Mouse (Mus musculus) E14TG2a.4 (cell line): ENCODE results near the gene Paics.
A peak's percentile ranks its signal among the peaks of the same experiment; 100 is the strongest.

Experiments used
- H3K27me3 ChIP-seq: 2 replicates; pipeline ENCODE4 v1.6.1; 2014; ENCODE audit warnings: low read length, control low read depth; ENCODE audit not compliant: insufficient read depth
- H3K36me3 ChIP-seq: 2 replicates; pipeline ENCODE4 v1.6.1; 2014; ENCODE audit warnings: low read length, control low read depth; ENCODE audit not compliant: insufficient read depth
- H3K4me1 ChIP-seq: replicated peaks from 2 replicates; pipeline ENCODE4 v1.6.1; 2014; ENCODE audit warnings: low read depth, low read length, control low read depth
- H3K4me3 ChIP-seq: replicated peaks from 2 replicates; pipeline ENCODE4 v1.5.1; 2014; ENCODE audit warnings: mild to moderate bottlenecking, low read length
- H3K9me3 ChIP-seq: 2 replicates; pipeline ENCODE4 v1.6.1; 2014; ENCODE audit warnings: low read length, control low read depth
- CTCF ChIP-seq: conservative IDR thresholded peaks from 2 replicates; pipeline ENCODE4 v1.5.1; 2014; ENCODE audit warnings: low read length
- NANOG ChIP-seq: IDR thresholded peaks from 2 replicates; pipeline ENCODE4 v1.6.1; 2014; ENCODE audit warnings: borderline replicate concordance, low read length, mixed read lengths
- POU5F1 ChIP-seq: IDR thresholded peaks from 2 replicates; pipeline ENCODE4 v1.6.1; 2014; ENCODE audit warnings: low read length, borderline replicate concordance

Paics gene

GRCm38 (mm10) chr5:77011082-77011481 lies 60.0 kb downstream of the Paics start:
- peaks cover 3% of the 10 kb centered on the region; the same call in 1 of the 2 replicates for H3K4me1 ChIP-seq
- peaks cover 1% of the 10 kb centered on the region for H3K9me3 ChIP-seq
- no peaks in the 10 kb centered on the region for H3K36me3 ChIP-seq
- H3K4me3 ChIP-seq = no peak overlapping the region
- TF ChIP-seq NANOG (no peak), CTCF (no peak), POU5F1 (no peak)
- peaks cover 7% of the 10 kb centered on the region for H3K27me3 ChIP-seq

- Histone ChIP-seq H3K4me3 (no peak overlapping the region), H3K27me3 (peaks cover 12% of the 10 kb centered on the region), H3K9me3 (peaks cover 22% of the 10 kb centered on the region), H3K36me3 (no peaks in the 10 kb centered on the region), H3K4me1 (no peaks in the 10 kb centered on the region; the same call in 1 of the 2 replicates)
- TF ChIP-seq CTCF (no peak), POU5F1 (no peak), NANOG (no peak)
Observed at GRCm38 (mm10) chr5:77013171-77013570, 62.1 kb downstream of the Paics start.

GRCm38 (mm10) chr5:77015544-77016482 lies 64.7 kb downstream of the Paics start, which contains the start of gene Thegl:
Gene Thegl (plus strand): TSS chr5:77016023.
- Histone ChIP-seq H3K4me3 (peak within 1 kb of the TSS; percentile 78), H3K4me1 (no peaks in the 10 kb centered on the region; the same call in 1 of the 2 replicates), H3K27me3 (peaks cover 9% of the 10 kb centered on the region), H3K36me3 (no peaks in the 10 kb centered on the region), H3K9me3 (peaks cover 30% of the 10 kb centered on the region)
- TF ChIP-seq POU5F1 (no peak), CTCF (no peak), NANOG (no peak)
